Mouse (Mus musculus) CH12.LX (cell line): Measurements from ENCODE around the gene Cdh13. TPM values are rescaled to one million over a fixed set of nuclear protein-coding genes. Genes with fewer than 3 reads are reported as not detected.

Source experiments
- DNase-seq: peaks from one replicate; pipeline ENCODE4 v3.0.0-alpha.2; 2013; ENCODE audit errors: extremely low read depth
- H3K27ac ChIP-seq: 2 replicates; pipeline ENCODE4 v1.5.1; 2012; ENCODE audit warnings: low read depth, mild to moderate bottlenecking, control low read depth, moderate library complexity; ENCODE audit not compliant: insufficient read depth
- H3K27me3 ChIP-seq: replicated peaks from 2 replicates; pipeline ENCODE3; 2012; ENCODE audit warnings: inconsistent platforms
- H3K36me3 ChIP-seq, 2 experiments: replicated peaks in 1 of 2; 2 replicates each; pipeline versions ENCODE3 to v1.6.1; 2012; ENCODE audit warnings: inconsistent platforms in 1 of 2, low read length in 1 of 2, mild to moderate bottlenecking in 1 of 2, mixed read lengths in 1 of 2, moderate library complexity in 1 of 2; ENCODE audit not compliant: control insufficient read depth in 1 of 2, insufficient read depth in 1 of 2
- H3K4me1 ChIP-seq, 2 experiments: 2 replicates each; pipeline ENCODE4 v1.6.1; 2012; ENCODE audit warnings: inconsistent platforms in 1 of 2, moderate library complexity in 1 of 2; ENCODE audit not compliant: insufficient read depth in 2 of 2, control insufficient read depth in 1 of 2
- H3K4me2 ChIP-seq: 2 replicates; pipeline ENCODE4 v1.6.1; 2012; ENCODE audit warnings: low read depth, mild to moderate bottlenecking, control low read depth; ENCODE audit not compliant: poor library complexity, insufficient read depth, severe bottlenecking
- H3K4me3 ChIP-seq, 3 experiments: fragments of 150-350 bp in 1 of 3; sonication (generic) in 1 of 3; replicated peaks in 1 of 3; 2 replicates each; pipeline versions ENCODE3 to v1.5.1; 2011 to 2012; ENCODE audit warnings: low read depth in 2 of 3, low read length in 2 of 3, mild to moderate bottlenecking in 2 of 3, moderate library complexity in 2 of 3, control low read depth in 1 of 3, improper control_type of control experiment in 1 of 3, inconsistent platforms in 1 of 3, mixed read lengths in 1 of 3; ENCODE audit not compliant: poor library complexity in 1 of 3
- H3K79me2 ChIP-seq: replicated peaks from 2 replicates; pipeline ENCODE4 v1.6.1; 2012; ENCODE audit warnings: mild to moderate bottlenecking, moderate library complexity; ENCODE audit not compliant: control insufficient read depth, poor library complexity, insufficient read depth, severe bottlenecking; ENCODE audit errors: extremely low read depth
- H3K9ac ChIP-seq: 2 replicates; pipeline ENCODE4 v1.6.1; 2012; ENCODE audit warnings: low read depth, mild to moderate bottlenecking, control low read depth, moderate library complexity; ENCODE audit not compliant: insufficient read depth
- H3K9me3 ChIP-seq: replicated peaks from 2 replicates; pipeline ENCODE3; 2012; ENCODE audit warnings: low read length, inconsistent platforms, mixed read lengths
- BHLHE40 ChIP-seq: IDR thresholded peaks from 2 replicates; pipeline ENCODE4 v1.6.1; 2011; ENCODE audit warnings: mild to moderate bottlenecking, low read depth, low read length, improper control_type of control experiment
- CHD1 ChIP-seq: IDR thresholded peaks from 2 replicates; pipeline ENCODE4 v1.6.1; 2012; ENCODE audit warnings: low read depth, low read length, improper control_type of control experiment, inconsistent platforms
- CHD2 ChIP-seq: IDR thresholded peaks from 2 replicates; pipeline ENCODE4 v1.6.1; 2011; ENCODE audit warnings: low read length, improper control_type of control experiment
- E2F4 ChIP-seq: IDR thresholded peaks from 2 replicates; pipeline ENCODE4 v1.6.1; 2011; ENCODE audit warnings: low read depth, low read length, improper control_type of control experiment; ENCODE audit not compliant: insufficient replicate concordance
- ELF1 ChIP-seq: IDR thresholded peaks from 2 replicates; pipeline ENCODE4 v1.6.1; 2014; ENCODE audit warnings: low read depth, mild to moderate bottlenecking, inconsistent platforms, low read length, improper control_type of control experiment
- EP300 ChIP-seq: IDR thresholded peaks from 2 replicates; pipeline ENCODE4 v1.6.1; 2011; ENCODE audit warnings: low read length, improper control_type of control experiment
- ETS1 ChIP-seq: conservative IDR thresholded peaks from 2 replicates; pipeline ENCODE4 v1.6.1; 2012; ENCODE audit warnings: low read depth, mild to moderate bottlenecking, inconsistent platforms, low read length, improper control_type of control experiment, moderate library complexity
- JUND ChIP-seq: conservative IDR thresholded peaks from 2 replicates; pipeline ENCODE4 v1.6.1; 2011; ENCODE audit warnings: low read depth, low read length, improper control_type of control experiment
- KAT2A ChIP-seq: IDR thresholded peaks from 2 replicates; pipeline ENCODE4 v1.6.1; 2012; ENCODE audit warnings: low read length, improper control_type of control experiment, inconsistent platforms; ENCODE audit not compliant: insufficient replicate concordance
- MAFK ChIP-seq: IDR thresholded peaks from 2 replicates; pipeline ENCODE4 v1.6.1; 2011; ENCODE audit warnings: low read length, improper control_type of control experiment; ENCODE audit not compliant: insufficient replicate concordance
- MAX ChIP-seq: IDR thresholded peaks from 2 replicates; pipeline ENCODE4 v1.6.1; 2011; ENCODE audit warnings: low read length, improper control_type of control experiment
- MAZ ChIP-seq: IDR thresholded peaks from 2 replicates; pipeline ENCODE4 v1.6.1; 2012; ENCODE audit warnings: low read depth, mild to moderate bottlenecking, inconsistent platforms, low read length, improper control_type of control experiment, moderate library complexity
- NELFE ChIP-seq: IDR thresholded peaks from 2 replicates; pipeline ENCODE4 v1.6.1; 2011; ENCODE audit warnings: low read depth, low read length, improper control_type of control experiment
- NRF1 ChIP-seq: IDR thresholded peaks from 2 replicates; pipeline ENCODE4 v1.6.1; 2014; ENCODE audit warnings: low read depth, mild to moderate bottlenecking, inconsistent platforms, low read length, improper control_type of control experiment, moderate library complexity
- POLR2AphosphoS2 ChIP-seq: IDR thresholded peaks from 2 replicates; pipeline ENCODE4 v1.6.1; 2011; ENCODE audit warnings: low read depth, low read length, improper control_type of control experiment
- RAD21 ChIP-seq: IDR thresholded peaks from 2 replicates; pipeline ENCODE4 v1.6.1; 2011; ENCODE audit warnings: low read depth, mild to moderate bottlenecking, low read length, improper control_type of control experiment, moderate library complexity
- SIN3A ChIP-seq: IDR thresholded peaks from 2 replicates; pipeline ENCODE4 v1.6.1; 2012; ENCODE audit warnings: low read length, improper control_type of control experiment, inconsistent platforms
- TBP ChIP-seq: conservative IDR thresholded peaks from 2 replicates; pipeline ENCODE4 v1.6.1; 2011; ENCODE audit warnings: low read depth, low read length, improper control_type of control experiment
- UBTF ChIP-seq: IDR thresholded peaks from 2 replicates; pipeline ENCODE4 v1.6.1; 2012; ENCODE audit warnings: low read depth, mild to moderate bottlenecking, inconsistent platforms, low read length, improper control_type of control experiment, moderate library complexity
- ZKSCAN1 ChIP-seq: IDR thresholded peaks from 2 replicates; pipeline ENCODE4 v1.6.1; 2012; ENCODE audit warnings: low read depth, inconsistent platforms, low read length, improper control_type of control experiment, borderline replicate concordance
- ZMIZ1 ChIP-seq: IDR thresholded peaks from 2 replicates; pipeline ENCODE4 v1.6.1; 2012; ENCODE audit warnings: low read depth, mild to moderate bottlenecking, inconsistent platforms, low read length, improper control_type of control experiment
- ZNF384 ChIP-seq: IDR thresholded peaks from 2 replicates; pipeline ENCODE4 v1.6.1; 2012; ENCODE audit warnings: low read depth, low read length, improper control_type of control experiment, inconsistent platforms
- dilution Hi-C: fragments of 300-500 bp; cut with MboI; formaldehyde crosslinking; loops from 2 replicates; pipeline ENCODE4 v1.14.3; 2020; ENCODE audit warnings: low sequenced_read_pairs; ENCODE audit not compliant: extremely low pct_unique_long_range_greater_than_20kb, extremely low pct_ligation_motif_present
- in situ Hi-C: fragments of 300-500 bp; cut with MboI; formaldehyde crosslinking; loops from 3 replicates; pipeline ENCODE4 v1.14.3; 2019; ENCODE audit warnings: low sequenced_read_pairs, low pct_ligation_motif_present, low pct_unique_long_range_greater_than_20kb, mixed read lengths
- polyA plus RNA-seq: library from polyadenylated mRNA; unstranded; fragments of >175 nt; gene quantifications from 2 replicates; pipeline ENCODE4 v1.2.1, GENCODE M21; 2012; ENCODE audit warnings: low read depth; ENCODE audit not compliant: insufficient read length
- total RNA-seq, 2 experiments: library from RNA; depleted of rRNA; stranded (reverse); fragments of 300-350 nt in 1 of 2; fragments of >200 nt in 1 of 2; gene quantifications; 2 replicates each; pipeline ENCODE4 v1.2.3; 2012 to 2014

Cdh13 gene
- total and polyA plus RNA-seq, 3 experiments = not detected

DNA sequence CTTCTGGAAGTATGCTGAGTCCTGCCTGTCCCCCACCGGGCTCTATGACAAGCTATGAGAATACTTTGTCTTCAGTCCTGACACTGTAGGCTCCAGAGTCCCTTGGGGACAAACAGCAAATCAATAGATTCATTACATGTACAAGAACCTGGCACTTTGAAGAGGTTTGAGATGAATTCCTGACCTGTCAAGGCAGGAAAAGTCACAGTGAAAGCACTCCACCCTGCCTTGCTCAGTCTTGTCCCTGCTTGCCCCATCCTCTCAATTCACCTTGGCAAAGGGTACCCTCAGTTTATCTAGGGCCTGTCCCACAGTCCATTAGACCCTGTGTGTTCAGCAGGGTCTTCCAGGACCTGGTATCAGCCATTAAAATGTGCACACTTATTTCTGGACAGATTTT, 11.0 kb upstream of the Cdh13 start:
- Histone ChIP-seq H3K4me1 (no peaks in the 10 kb centered on the region), H3K27ac (no peak overlapping the region), H3K36me3 (no peaks in the 10 kb centered on the region), H3K4me3 (no peak overlapping the region), H3K9me3 (peaks cover 76% of the 10 kb centered on the region), H3K27me3 (no peaks in the 10 kb centered on the region)
- dilution Hi-C loops (no loop called here), in situ Hi-C loops (no loop called here)
- no peak for TF ChIP-seq MAX
- TF ChIP-seq E2F4 = no peak
- no peak for TF ChIP-seq MAZ
- TF ChIP-seq NRF1 = no peak
- no peak for TF ChIP-seq KAT2A
- TF ChIP-seq RAD21 = no peak
- TF ChIP-seq TBP = no peak
- no peak for TF ChIP-seq POLR2AphosphoS2
- TF ChIP-seq ETS1 = no peak
- TF ChIP-seq, all 38 proteins: peak for 0
- no peaks in the 10 kb centered on the region for H3K79me2 ChIP-seq
- H3K9ac ChIP-seq = no peak overlapping the region
- no peak for DNase-seq
- no peak overlapping the region for H3K4me2 ChIP-seq

DNA sequence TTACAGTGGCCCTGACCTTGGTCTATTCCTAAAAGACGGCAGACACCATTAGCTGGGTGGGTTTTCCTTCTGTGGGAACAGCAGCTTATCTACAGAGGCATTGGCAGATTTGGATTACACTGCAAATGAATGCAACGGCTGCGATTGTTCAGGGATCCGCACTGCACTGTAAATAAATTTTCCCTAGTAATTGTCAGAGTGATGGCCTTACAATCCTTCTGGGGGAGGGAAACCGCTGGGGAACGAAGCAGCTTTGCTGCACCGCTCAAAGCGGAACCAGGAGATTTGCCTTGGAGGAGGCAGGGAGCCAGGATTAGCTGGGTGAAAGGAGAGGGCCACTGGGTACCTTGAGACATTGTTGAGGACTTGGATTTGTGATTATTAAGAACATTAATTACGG, 9.3 kb upstream of the Cdh13 start:
- no peaks in the 10 kb centered on the region for H3K36me3 ChIP-seq
- H3K9me3 ChIP-seq = peaks cover 83% of the 10 kb centered on the region
- H3K9ac ChIP-seq = no peak overlapping the region
- no peak overlapping the region for H3K4me3 ChIP-seq
- no peak for TF ChIP-seq ZNF384
- no peak for TF ChIP-seq ETS1
- TF ChIP-seq ELF1 = no peak
- no peak for TF ChIP-seq MAX
- TF ChIP-seq CHD2 = no peak
- TF ChIP-seq MAFK = no peak
- no peak for TF ChIP-seq ZKSCAN1
- TF ChIP-seq SIN3A = no peak
- TF ChIP-seq ZMIZ1 = no peak
- TF ChIP-seq CHD1 = no peak
- no peak for TF ChIP-seq EP300
- TF ChIP-seq BHLHE40 = no peak
- no peak for TF ChIP-seq JUND
- TF ChIP-seq NELFE = no peak
- no peak for TF ChIP-seq UBTF
- TF ChIP-seq RAD21 = no peak
- in situ Hi-C loops = no loop called here
- H3K4me1 ChIP-seq = no peaks in the 10 kb centered on the region
- dilution Hi-C loops = no loop called here
- no peaks in the 10 kb centered on the region for H3K79me2 ChIP-seq
- no peak overlapping the region for H3K27ac ChIP-seq
- no peak overlapping the region for H3K4me2 ChIP-seq
- no peak for DNase-seq
- H3K27me3 ChIP-seq = no peaks in the 10 kb centered on the region
